Comparison of ENCODE assay signal across 28 mouse cellular contexts in genomic region chr5:67299847-67300412, GRCm38 (mm10). TPM values are rescaled to one million over a fixed set of nuclear protein-coding genes. Genes with fewer than 3 reads are reported as not detected.
DNase-seq lines count a peak whose midpoint lies in the region; ATAC-seq and TF ChIP-seq lines count a peak whose summit lies in the region.
"Had no signal": no experiment of that assay in that cellular context is flagged by ENCODE, and none has a peak within 500 bp of the region (broad histone marks: within the 10 kb centered on the region; RNA-seq: fewer than 3 reads in every experiment).

No protein-coding gene starts in this region.

- H3K4me1 ChIP-seq in liver, adult 2 months (ENCODE audit: control insufficient read depth, insufficient read depth, low read length): peaks cover 25% of the 10 kb centered on the region
- peaks cover 19% of the 10 kb centered on the region for H3K4me1 ChIP-seq in liver, postnatal 0 days (ENCODE audit: insufficient read depth)
- no peaks in the 10 kb centered on the region for H3K4me1 ChIP-seq in forebrain, embryonic 10.5 days
- H3K4me1 ChIP-seq in midbrain, embryonic 16.5 days (ENCODE audit: control insufficient read depth, insufficient read depth, low read length): no peaks in the 10 kb centered on the region
- H3K4me1 ChIP-seq: embryonic facial prominence, embryonic 13.5 days; heart, embryonic 13.5 days; hindbrain, embryonic 10.5 days; hindbrain, embryonic 15.5 days; intestine, embryonic 15.5 days; limb, embryonic 12.5 days; neural tube, embryonic 13.5 days had no signal

- TF ChIP-seq EP300 in liver, postnatal 0 days (IDR thresholded peaks at IDR 0.05; ENCODE audit: low read depth): no peak

- peak; percentile 81 for DNase-seq in liver, adult 2 months (ENCODE audit: extremely low read depth, low read depth, low spot score)
- DNase-seq in liver: no peak
- peak; percentile 16 for DNase-seq in thymus, postnatal 14 days
- DNase-seq in thymus, adult 18-20 months: no peak
- no peak for DNase-seq in liver, postnatal 0 days
- no peak for DNase-seq in forebrain, embryonic 10.5 days (ENCODE audit: extremely low spot score, low spot score)
- DNase-seq: adrenal gland, postnatal 14 days; cerebellum, adult 11 months; cerebellum, adult 9-11 months; gastrocnemius, adult 2 months; heart, postnatal 10 days; kidney, adult 9 months; kidney, postnatal 14 days; lung, postnatal 36 days had no signal

- H3K4me2 ChIP-seq in liver, postnatal 0 days (ENCODE audit: low read depth, low read length): no peak overlapping the region
- no peak overlapping the region for H3K4me2 ChIP-seq in midbrain, embryonic 16.5 days (ENCODE audit: low read length)
- H3K4me2 ChIP-seq: embryonic facial prominence, embryonic 13.5 days; heart, embryonic 13.5 days; hindbrain, embryonic 15.5 days; intestine, embryonic 15.5 days; limb, embryonic 12.5 days; midbrain, embryonic 11.5 days; neural tube, embryonic 13.5 days had no signal

- no peaks in the 10 kb centered on the region for H3K27me3 ChIP-seq in liver, adult 2 months (ENCODE audit: control insufficient read depth, insufficient read depth, low read length)
- no peaks in the 10 kb centered on the region for H3K27me3 ChIP-seq in liver, postnatal 0 days (ENCODE audit: insufficient read depth, low read length)
- H3K27me3 ChIP-seq in forebrain, embryonic 10.5 days (ENCODE audit: poor library complexity, severe bottlenecking): no peaks in the 10 kb centered on the region
- no peaks in the 10 kb centered on the region for H3K27me3 ChIP-seq in midbrain, embryonic 16.5 days (ENCODE audit: control insufficient read depth, insufficient read depth, low read depth, low read length)
- H3K27me3 ChIP-seq: CH12.LX; embryonic facial prominence, embryonic 13.5 days; heart, embryonic 13.5 days; hindbrain, embryonic 15.5 days; intestine, embryonic 15.5 days; limb, embryonic 12.5 days; neural tube, embryonic 13.5 days had no signal

- 40% methylated on average over 6 of the region's 6 CpGs for WGBS in liver, adult 2 months
- WGBS in liver, postnatal 0 days (ENCODE audit: insufficient replicate concordance): 68% methylated on average over 6 of the region's 6 CpGs
- 90% methylated on average over 6 of the region's 6 CpGs for WGBS in forebrain, embryonic 10.5 days
- WGBS in midbrain, embryonic 16.5 days: 95% methylated on average over 6 of the region's 6 CpGs

- H3K79me2 ChIP-seq in liver, adult 2 months (ENCODE audit: control insufficient read depth, insufficient read depth, low read length): no peaks in the 10 kb centered on the region

- no peak overlapping the region for H3K4me3 ChIP-seq in liver, adult 2 months (ENCODE audit: insufficient read depth, low read depth, low read length)
- no peak overlapping the region for H3K4me3 ChIP-seq in liver, postnatal 0 days (ENCODE audit: low read depth, low read length)
- no peak overlapping the region for H3K4me3 ChIP-seq in forebrain, embryonic 10.5 days
- no peak overlapping the region for H3K4me3 ChIP-seq in midbrain, embryonic 16.5 days (ENCODE audit: low read depth, low read length)
- H3K4me3 ChIP-seq: embryonic facial prominence, embryonic 13.5 days; gastrocnemius, adult 2 months; heart, embryonic 13.5 days; hindbrain, embryonic 10.5 days; hindbrain, embryonic 15.5 days; intestine, embryonic 15.5 days; left cerebral cortex, adult 2 months; limb, embryonic 12.5 days; myocyte; neural tube, embryonic 13.5 days had no signal

- ATAC-seq in liver, postnatal 0 days: peak; percentile 64; the same call in 1 of the 2 replicates
- ATAC-seq in midbrain, embryonic 16.5 days: no peak
- ATAC-seq: forebrain, embryonic 16.5 days; intestine, embryonic 15.5 days had no signal

- H3K27ac ChIP-seq in liver, adult 2 months (replicated peaks; ENCODE audit: insufficient read depth, low read depth, low read length): peak overlapping the region; percentile 96; the same call in 1 of the 2 replicates
- peak overlapping the region; percentile 80 for H3K27ac ChIP-seq in liver, postnatal 0 days (ENCODE audit: low read depth)
- H3K27ac ChIP-seq in forebrain, embryonic 10.5 days: no peak overlapping the region
- H3K27ac ChIP-seq in midbrain, embryonic 16.5 days (ENCODE audit: low read length): no peak overlapping the region
- H3K27ac ChIP-seq: embryonic facial prominence, embryonic 13.5 days; gastrocnemius, adult 2 months; heart, embryonic 13.5 days; hindbrain, embryonic 10.5 days; hindbrain, embryonic 15.5 days; intestine, embryonic 15.5 days; left cerebral cortex, adult 2 months; limb, embryonic 12.5 days; liver, embryonic 14.5 days; neural tube, embryonic 13.5 days had no signal

- H3K9ac ChIP-seq in liver, adult 2 months (ENCODE audit: low read depth, low read length): no peak overlapping the region
- H3K9ac ChIP-seq in liver, postnatal 0 days (replicated peaks): no peak overlapping the region
- H3K9ac ChIP-seq in midbrain, embryonic 16.5 days (ENCODE audit: low read depth, low read length): no peak overlapping the region
- H3K9ac ChIP-seq: embryonic facial prominence, embryonic 13.5 days; heart, embryonic 13.5 days; hindbrain, embryonic 15.5 days; intestine, embryonic 15.5 days; limb, embryonic 12.5 days; liver, embryonic 14.5 days; neural tube, embryonic 13.5 days had no signal

- H3K9me3 ChIP-seq in liver, postnatal 0 days (ENCODE audit: low read length): no peaks in the 10 kb centered on the region
- no peaks in the 10 kb centered on the region for H3K9me3 ChIP-seq in forebrain, embryonic 10.5 days
- H3K9me3 ChIP-seq in midbrain, embryonic 16.5 days (replicated peaks; ENCODE audit: control insufficient read depth, low read length, poor library complexity, severe bottlenecking): no peaks in the 10 kb centered on the region
- H3K9me3 ChIP-seq: embryonic facial prominence, embryonic 13.5 days; heart, embryonic 13.5 days; hindbrain, embryonic 10.5 days; hindbrain, embryonic 15.5 days; intestine, embryonic 15.5 days; limb, embryonic 12.5 days; neural tube, embryonic 13.5 days had no signal

- H3K36me3 ChIP-seq in liver, adult 2 months (ENCODE audit: control insufficient read depth, insufficient read depth, low read length): no peaks in the 10 kb centered on the region
- H3K36me3 ChIP-seq in liver, postnatal 0 days (replicated peaks; ENCODE audit: insufficient read depth, low read length): peaks cover 4% of the 10 kb centered on the region; the same call in 1 of the 2 replicates
- H3K36me3 ChIP-seq in forebrain, embryonic 10.5 days (replicated peaks): peaks cover 10% of the 10 kb centered on the region
- H3K36me3 ChIP-seq in midbrain, embryonic 16.5 days (ENCODE audit: control insufficient read depth, insufficient read depth, low read length): no peaks in the 10 kb centered on the region
- H3K36me3 ChIP-seq: embryonic facial prominence, embryonic 13.5 days; hindbrain, embryonic 15.5 days; intestine, embryonic 15.5 days had no signal

- no peak for TF ChIP-seq POLR2A in liver, adult 2 months (IDR thresholded peaks at IDR 0.05; ENCODE audit: extremely low read depth, insufficient read depth, low read length)

- no peak for TF ChIP-seq CTCF in liver, adult 2 months (IDR thresholded peaks at IDR 0.05; ENCODE audit: low read depth, low read length)
- TF ChIP-seq CTCF in liver, postnatal 0 days (IDR thresholded peaks at IDR 0.05; ENCODE audit: low read depth): no peak

RNA-seq across cellular contexts. Expression of gene Slc30a9, which starts 6.8 kb away (rescaled TPM):
- total RNA-seq in liver, adult 2 months (2014; rRNA removed): 34.8 and 35.0 TPM in 2 replicates
- polyA plus RNA-seq in liver, adult 2 months (2012; rRNA removed): 18.9 and 19.2 TPM in 2 replicates
- 55.4 and 65.0 TPM in 2 replicates for polyA plus RNA-seq in liver, postnatal 0 days (2015; fragmentation: Nextera tagmentation; extraction: Ambion mirVana)
- 85.4 and 87.5 TPM in 2 replicates for polyA plus RNA-seq in forebrain, embryonic 10.5 days (2016; fragmentation: Nextera tagmentation; extraction: Ambion mirVana)
- 174 and 183 TPM in 2 replicates for polyA plus RNA-seq in midbrain, embryonic 16.5 days (2015; fragmentation: Nextera tagmentation; extraction: Ambion mirVana)

RNA-seq across cellular contexts. Expression of gene Tmem33, which starts 39.6 kb away (rescaled TPM):
- total RNA-seq in liver, adult 2 months (2014; rRNA removed): 35.8 and 49.9 TPM in 2 replicates
- 169 and 198 TPM in 2 replicates for polyA plus RNA-seq in liver, adult 2 months (2012; rRNA removed)
- polyA plus RNA-seq in liver, postnatal 0 days (2015; fragmentation: Nextera tagmentation; extraction: Ambion mirVana): 86.4 and 90.0 TPM in 2 replicates
- polyA plus RNA-seq in forebrain, embryonic 10.5 days (2016; fragmentation: Nextera tagmentation; extraction: Ambion mirVana): 117 and 133 TPM in 2 replicates
- 67.5 and 77.0 TPM in 2 replicates for polyA plus RNA-seq in midbrain, embryonic 16.5 days (2015; fragmentation: Nextera tagmentation; extraction: Ambion mirVana)

Comparison
In these comparisons a context has a peak if more than half of its experiments do, and no peak if none do; other contexts are left out.
1. DNase-seq: peak in liver, adult 2 months (single experiment) and thymus, postnatal 14 days (single experiment); none in liver (single experiment), thymus, adult 18-20 months (0 of 2), liver, postnatal 0 days (single experiment) and forebrain, embryonic 10.5 days (single experiment).
2. H3K27ac ChIP-seq: peak in liver, adult 2 months (single experiment) and liver, postnatal 0 days (single experiment); none in forebrain, embryonic 10.5 days (single experiment) and midbrain, embryonic 16.5 days (single experiment).